Mouse (Mus musculus) stomach, embryonic 14.5 days (tissue): ENCODE measurements around the gene Tcp11l1. TPM values are rescaled to one million over a fixed set of nuclear protein-coding genes. Genes with fewer than 3 reads are reported as not detected.

Source experiments
- polyA plus RNA-seq: library from polyadenylated mRNA; unstranded; fragments of >200 nt; fragmentation: Nextera tagmentation; extraction: Ambion mirVana; gene quantifications from 2 replicates; pipeline ENCODE4 v1.2.1, GENCODE M21; 2014

Gene Tcp11l1
- polyA plus RNA-seq, 1 experiment from 2014 or later = 55.2 TPM

Other genes starting within 250 kb of the Tcp11l1 start
- 23.9 and 26.7 TPM in 2 replicates for gene Hipk3, start 217.7 kb downstream of the Tcp11l1 start, polyA plus RNA-seq
- gene Cstf3, start 121.6 kb downstream of the Tcp11l1 start, polyA plus RNA-seq = 71.1 and 73.9 TPM in 2 replicates
- not detected in 2 replicates for gene Pin1rt1, start 4.2 kb upstream of the Tcp11l1 start, polyA plus RNA-seq
- 10.7 and 11.3 TPM in 2 replicates for gene Depdc7, start 30.7 kb upstream of the Tcp11l1 start, polyA plus RNA-seq
- 18.9 and 19.7 TPM in 2 replicates for gene Qser1, start 104.6 kb upstream of the Tcp11l1 start, polyA plus RNA-seq
- 6.5 and 6.6 TPM in 2 replicates for gene Prrg4, start 137.7 kb upstream of the Tcp11l1 start, polyA plus RNA-seq
- gene Ccdc73, start 155.6 kb upstream of the Tcp11l1 start, polyA plus RNA-seq = 6.6 and 9.2 TPM in 2 replicates